Mouse (Mus musculus) C2C12 (cell line): ENCODE measurements around the gene Tent5c.

Experiments used
- CTCF ChIP-seq: IDR thresholded peaks from one replicate; pipeline ENCODE4 v1.5.1; 2011; ENCODE audit not compliant: control insufficient read depth, insufficient read depth, insufficient read length
- MAX ChIP-seq: IDR thresholded peaks from one replicate; pipeline ENCODE4 v1.6.1; 2011; ENCODE audit warnings: mild to moderate bottlenecking, control low read depth
- USF1 ChIP-seq: IDR thresholded peaks from one replicate; pipeline ENCODE4 v1.6.1; 2011; ENCODE audit warnings: low read depth, mild to moderate bottlenecking, control low read depth, moderate library complexity

- TF ChIP-seq MAX = no peak
- no peak for TF ChIP-seq CTCF
- TF ChIP-seq USF1 = no peak
These were observed 3.6 kb downstream of the Tent5c start for GRCm38 (mm10) chr3:100485390-100486132.
